Mouse (Mus musculus): ENCODE data around the gene Med23.

Med23 gene

DNA sequence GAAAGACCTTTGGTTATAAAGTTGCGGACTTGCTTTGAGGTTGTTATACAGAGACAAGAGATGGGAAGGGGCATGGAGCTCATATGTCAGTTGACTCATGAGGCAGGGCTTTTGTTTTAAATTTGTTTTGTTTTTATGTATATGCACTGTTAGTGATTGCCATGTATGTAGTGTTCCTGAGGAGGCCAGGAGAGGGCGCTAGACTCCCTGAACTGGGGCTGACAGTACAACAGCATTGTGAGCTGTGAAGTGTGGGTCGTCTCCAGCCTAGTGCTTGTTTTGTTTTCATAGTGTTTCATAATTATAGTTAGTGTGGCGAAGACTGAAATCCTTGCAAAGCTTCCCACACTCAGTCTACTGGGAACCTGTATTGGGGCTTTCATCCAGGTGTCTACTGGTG, 3.8 kb downstream of the Med23 start:
- DNase-seq (ENCODE audit: extremely low read depth, low read depth) = no peak

DNA sequence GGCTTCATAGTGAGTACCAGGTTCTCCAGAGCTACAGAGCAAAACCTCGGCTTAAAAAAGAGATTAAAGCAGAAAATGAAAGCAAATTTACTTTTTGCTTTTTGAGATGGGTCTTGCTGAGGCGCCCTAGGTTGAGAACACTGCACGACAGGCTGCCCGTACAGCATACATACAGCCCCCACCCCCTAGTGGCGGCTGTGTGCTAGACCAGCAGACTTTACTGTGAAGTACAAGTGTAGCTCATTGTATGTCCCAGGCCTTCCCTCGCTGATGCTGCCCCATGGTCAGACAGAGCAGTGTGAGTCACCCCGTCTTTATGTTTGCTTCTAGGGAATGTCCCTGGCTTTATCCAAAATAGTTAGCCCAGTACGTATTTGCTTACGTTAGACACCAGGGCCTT, 16.2 kb downstream of the Med23 start:
- no peak for DNase-seq (ENCODE audit: extremely low read depth, low read depth)

DNA sequence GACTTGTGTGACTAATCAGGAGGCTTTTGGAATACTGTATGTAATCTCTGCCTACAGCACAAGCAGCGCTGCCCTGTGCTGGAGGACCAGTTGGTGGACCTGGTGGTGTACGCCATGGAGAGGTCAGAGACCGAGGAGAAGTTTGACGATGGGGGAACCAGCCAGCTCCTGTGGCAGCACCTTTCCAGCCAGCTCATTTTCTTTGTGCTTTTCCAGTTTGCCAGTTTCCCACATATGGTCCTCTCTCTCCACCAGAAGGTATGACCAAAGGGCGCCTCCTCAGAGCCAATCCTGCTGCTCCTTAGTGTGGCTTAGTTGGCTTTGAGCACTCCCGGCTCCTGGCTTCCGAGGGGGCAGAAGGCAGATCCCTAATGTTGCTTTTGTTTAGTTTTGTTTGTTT, 18.6 kb downstream of the Med23 start:
- DNase-seq (ENCODE audit: extremely low read depth, low read depth) = no peak

DNA sequence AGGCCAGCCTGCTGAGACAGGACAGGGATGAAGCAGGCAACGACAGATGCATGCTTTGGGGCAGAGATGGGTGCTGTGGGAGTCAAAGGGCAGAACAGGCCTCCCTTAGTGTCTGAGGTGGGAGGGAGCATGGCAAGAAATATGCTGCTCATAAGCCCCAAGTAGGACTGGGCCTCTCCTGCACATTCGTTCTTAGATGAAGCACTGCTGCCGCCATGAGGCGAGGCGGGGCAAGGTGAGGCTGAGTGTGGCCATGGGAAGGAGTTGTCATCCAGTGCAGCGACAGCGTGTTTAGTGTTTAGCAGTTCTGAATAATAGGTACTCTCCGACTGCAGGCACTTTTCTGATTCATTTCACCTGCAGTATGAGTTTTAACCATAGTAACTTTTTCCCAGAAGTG, 26.1 kb downstream of the Med23 start:
- no peak for DNase-seq (ENCODE audit: extremely low read depth, low read depth)

DNA sequence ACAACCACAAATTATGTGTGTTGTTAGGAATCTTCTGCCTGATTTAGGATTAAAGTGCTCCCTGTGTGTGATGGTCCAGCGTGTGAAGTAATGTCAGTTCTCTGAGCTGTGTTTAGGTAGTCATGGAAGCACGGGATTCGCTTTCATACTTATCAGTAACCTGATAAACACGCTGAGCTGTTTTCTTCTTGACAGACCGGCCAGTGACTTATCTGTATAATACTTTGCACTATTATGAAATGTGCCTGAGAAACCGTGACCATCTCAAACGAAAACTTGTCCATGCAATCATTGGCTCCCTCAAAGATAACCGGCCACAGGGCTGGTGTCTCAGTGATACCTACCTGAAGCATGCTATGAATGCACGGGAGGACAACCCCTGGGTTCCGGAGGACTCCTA, 35.8 kb downstream of the Med23 start:
- no peak for DNase-seq (ENCODE audit: extremely low read depth, low read depth)

DNA sequence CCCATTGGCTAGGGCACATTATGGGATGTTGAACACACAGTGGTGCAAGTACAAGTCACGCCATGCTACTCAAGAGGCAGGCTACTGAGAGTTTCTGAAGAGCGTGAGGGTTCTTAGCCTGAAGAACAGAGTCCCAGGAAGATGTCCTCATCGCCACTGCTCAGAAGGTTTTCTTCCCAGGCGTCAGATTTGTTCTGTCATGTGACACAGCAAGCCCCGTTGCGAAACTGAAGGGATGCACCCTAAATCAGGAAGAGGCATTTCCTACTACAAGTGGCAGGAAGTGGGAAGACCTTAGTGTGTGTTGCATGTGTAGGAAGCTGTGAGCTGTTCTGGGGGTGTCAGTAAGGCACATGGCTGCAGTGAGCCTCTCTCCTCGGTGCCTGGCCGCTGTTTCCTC, 41.4 kb downstream of the Med23 start:
- DNase-seq (ENCODE audit: extremely low read depth, low read depth) = no peak

DNA sequence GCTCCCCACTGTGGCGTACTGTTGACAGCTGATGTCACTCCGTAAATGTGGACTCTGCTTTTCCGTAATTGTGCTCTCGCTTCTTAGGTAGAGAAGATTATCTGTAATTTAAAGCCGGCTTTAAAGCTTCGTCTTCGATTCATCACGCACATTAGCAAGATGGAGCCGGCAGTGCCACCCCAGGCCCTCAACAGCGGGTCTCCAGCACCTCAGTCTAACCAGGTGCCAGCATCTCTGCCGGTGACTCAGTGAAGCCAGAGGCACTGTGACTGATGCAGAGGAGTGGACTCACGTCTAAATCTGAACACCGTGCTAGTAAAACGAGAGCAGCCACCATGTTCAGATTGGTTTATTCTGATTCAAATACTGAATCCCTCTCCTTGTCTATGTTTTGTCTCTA, 42.8 kb downstream of the Med23 start:
- DNase-seq (ENCODE audit: extremely low read depth, low read depth) = no peak

DNA sequence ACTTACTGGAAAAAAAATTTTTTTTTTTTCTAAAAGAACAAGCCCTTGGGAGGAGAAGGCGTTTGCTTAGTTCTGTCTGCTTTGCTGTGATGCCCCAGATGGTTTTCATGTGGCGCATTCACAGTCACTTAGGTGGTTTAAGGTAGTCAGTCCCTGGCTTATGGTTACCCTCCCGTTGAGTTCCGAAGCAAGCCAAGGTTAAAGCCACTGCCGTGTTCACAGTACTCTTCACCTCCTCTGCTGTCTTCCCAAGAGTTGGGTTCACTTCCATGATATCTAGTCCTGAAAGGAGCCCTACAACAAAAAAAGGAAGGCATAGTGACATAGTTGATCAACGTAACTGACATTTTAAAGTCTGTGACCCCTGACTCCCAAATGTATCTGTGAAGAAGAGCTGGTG, 45.7 kb downstream of the Med23 start:
- DNase-seq (ENCODE audit: extremely low read depth, low read depth) = no peak

DNA sequence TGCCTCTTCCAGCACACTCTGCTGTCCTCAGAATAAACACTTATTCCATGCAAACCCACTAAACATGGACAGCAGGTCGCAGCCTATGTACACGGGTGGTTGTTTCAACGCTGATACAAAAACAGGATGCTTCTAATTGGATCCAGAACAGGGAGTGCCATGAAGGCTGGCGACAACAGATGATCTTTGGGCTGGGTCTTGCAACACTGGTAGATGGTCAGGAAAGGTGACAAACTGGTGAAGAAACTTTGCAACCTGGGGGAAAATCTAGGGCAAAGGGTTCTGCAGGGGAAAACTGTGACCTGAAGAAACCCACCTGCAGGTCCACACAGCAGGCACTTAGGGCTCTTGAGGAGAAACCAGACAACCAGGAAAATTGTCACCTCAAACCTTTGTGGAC, 53.2 kb downstream of the Med23 start:
- no peak for DNase-seq (ENCODE audit: extremely low read depth, low read depth)

DNA sequence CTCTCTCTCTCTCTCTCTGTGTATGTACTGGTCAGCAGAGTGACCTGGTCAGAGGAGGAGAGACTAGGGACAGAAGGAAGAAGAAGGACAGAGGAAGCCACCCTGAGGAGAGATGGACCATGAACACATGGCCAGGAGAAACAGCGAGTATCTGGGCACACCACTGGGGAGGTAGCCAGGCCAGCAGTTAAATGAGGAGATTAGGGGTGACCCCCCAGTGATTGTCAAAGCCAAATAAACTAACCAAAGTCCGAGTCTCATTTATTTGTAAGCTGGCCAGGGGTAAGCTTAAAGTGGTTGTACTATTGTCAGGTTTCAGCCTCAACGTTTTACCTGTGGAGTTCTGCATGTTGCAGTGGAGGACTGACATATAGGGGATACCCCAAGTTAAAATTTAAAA, 54.5 kb downstream of the Med23 start:
- no peak for DNase-seq (ENCODE audit: extremely low read depth, low read depth)

DNA sequence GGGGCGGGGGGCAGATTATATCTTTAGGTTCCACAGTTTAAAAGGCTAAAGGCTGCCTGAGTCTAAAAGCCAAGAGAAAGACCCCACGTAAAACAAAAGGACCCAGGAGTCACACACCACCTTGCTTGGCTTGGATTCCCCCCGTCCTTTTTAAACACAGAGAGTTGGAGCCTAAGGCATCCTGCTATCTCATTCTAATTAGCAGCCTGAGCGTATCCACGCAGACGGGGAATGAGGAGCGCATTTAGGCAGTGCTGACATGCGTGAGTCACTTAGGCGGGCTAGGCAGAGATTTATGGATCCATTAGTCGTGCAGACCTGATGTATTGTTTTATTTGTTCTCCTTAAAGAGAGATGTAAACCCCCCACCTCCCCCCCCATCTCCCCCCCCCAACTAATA, 56.6 kb downstream of the Med23 start:
- no peak for DNase-seq (ENCODE audit: extremely low read depth, low read depth)

DNA sequence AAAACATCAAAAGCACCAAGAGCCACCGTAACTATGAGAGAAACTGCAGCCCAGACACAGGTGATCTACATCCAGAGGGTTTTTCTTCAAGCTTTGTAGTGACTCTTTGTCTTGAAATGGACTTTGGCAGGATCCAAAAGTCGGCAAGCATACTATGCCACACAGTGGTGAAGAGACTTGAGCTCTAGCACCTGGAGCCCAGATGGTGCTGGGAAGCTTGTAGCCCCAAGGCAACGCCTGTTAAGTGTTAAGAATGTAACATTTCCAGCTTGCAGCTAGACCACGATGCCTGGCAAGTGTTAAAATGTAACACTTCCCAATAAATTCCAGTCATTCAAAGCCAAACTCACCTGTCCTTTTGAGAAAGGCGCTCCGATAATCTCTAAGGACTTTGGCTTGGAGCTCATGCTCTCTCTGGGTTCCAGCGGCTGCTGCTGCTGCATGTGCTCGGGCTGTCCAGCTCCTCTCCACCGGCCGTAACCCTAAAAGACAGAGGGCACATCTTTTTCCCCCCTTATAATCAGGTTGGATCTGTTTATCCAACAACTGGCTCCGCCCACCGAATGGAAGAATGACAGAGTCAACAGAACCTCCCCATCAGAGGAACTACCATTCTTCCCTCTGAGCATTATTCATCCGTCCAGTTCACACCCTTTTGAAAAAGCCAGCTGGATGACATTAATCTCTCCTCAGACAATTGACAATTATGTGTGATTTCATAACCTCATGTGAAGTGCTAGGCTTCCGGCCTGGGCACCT, 57.4 kb downstream of the Med23 start, which contains the start of gene Arg1:
Gene Arg1, minus strand, starts transcription at position 523 of the 759 bp plus-strand sequence.
- no peak for DNase-seq (ENCODE audit: extremely low read depth, low read depth)

DNA sequence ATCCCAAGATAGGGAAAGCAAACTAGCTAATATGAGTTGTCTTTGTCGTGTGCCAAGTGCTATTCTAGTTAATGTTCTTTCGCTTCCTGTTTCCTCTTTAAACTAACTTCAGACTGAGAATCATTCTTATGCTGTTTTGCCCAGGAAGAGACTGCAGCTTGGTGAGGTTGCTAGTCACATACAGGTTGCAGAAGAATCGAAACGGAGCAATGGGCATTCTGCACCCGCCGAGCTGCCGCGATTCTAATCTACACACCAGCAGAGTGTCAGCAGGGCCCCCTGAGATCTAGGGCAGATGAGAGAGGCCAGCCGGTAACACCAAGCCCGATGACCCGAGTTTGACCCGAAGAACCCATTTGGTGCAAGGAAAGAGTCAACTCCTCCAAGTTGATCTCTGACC, 58.3 kb downstream of the Med23 start:
- no peak for DNase-seq (ENCODE audit: extremely low read depth, low read depth)

DNA sequence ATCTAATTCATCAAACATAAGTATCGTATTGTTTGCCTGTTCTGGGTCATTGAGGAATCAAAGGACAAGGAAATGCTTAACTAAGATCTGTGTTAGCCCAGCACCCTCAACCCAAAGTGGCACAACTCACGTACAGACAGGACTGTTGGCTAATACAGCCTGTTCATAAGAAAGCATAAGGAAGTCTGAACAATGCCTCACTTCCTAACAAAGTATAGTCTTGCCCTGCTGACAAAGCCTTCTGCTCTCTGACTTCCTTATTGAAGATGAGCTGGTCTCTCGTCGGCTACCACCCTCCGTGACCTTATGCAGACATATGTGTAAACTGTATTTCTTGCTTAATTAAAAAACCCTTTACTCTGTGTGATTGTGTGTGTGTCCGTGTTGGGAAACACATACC, 60.4 kb downstream of the Med23 start:
- DNase-seq (ENCODE audit: extremely low read depth, low read depth) = no peak

DNA sequence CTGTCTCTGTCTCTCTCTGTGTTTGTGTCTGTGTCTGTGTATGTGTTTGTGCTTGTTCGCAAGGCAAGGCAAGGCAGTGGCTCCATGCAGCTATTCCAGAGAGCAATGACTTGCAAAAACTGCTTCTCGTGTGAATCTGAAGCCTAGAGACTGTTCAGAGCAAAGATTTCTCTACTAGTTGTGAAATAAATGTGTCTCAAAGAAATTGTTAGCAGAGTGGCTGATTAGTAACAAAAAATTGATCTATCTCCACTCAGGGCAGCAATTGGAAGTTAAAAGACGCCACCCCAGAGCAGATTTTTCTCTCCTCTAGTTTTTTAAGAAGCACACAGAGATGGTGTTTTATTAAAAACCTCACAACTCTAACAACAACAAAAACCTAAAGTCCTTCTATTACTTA, 78.1 kb downstream of the Med23 start:
- no peak for DNase-seq (ENCODE audit: extremely low read depth, low read depth)

DNA sequence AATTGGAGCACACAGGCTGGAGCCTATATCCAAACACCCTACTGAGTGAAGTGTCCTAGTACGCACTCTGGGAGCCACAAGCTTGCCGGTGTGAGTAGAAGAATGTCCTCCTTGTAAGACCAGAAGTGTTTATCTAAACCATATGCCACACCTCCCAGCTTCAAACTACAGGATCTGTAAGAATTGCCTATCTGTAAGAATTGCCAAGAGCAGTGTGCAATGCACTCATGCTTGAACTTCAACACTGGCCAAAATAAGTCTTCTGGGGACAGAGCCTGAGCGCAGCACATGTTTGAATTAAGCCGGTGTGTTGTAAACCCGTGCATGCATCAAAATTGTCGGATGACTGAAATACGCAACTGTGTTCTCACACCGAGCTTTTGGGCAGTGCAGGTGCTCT, 78.5 kb downstream of the Med23 start:
- no peak for DNase-seq (ENCODE audit: extremely low read depth, low read depth)

DNA sequence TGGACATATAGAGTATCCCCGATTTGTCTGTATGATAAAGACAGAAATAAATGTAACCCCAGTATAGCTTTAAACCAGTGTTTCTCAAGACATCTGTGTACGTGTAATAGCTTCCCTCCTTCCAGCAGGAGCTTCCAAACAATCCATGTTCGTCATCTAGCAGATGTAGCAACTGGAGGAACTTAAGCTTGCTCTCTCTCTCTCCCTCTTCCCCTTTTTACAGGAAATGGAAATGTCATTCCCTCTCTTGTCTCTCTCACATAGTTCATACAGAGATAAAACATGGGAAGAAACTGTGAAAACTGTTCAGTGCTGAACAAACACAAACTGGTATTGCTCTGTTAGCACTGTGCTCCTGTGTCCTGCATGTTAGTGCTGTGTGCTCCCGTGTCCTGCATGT, 80.4 kb downstream of the Med23 start:
- no peak for DNase-seq (ENCODE audit: extremely low read depth, low read depth)

DNA sequence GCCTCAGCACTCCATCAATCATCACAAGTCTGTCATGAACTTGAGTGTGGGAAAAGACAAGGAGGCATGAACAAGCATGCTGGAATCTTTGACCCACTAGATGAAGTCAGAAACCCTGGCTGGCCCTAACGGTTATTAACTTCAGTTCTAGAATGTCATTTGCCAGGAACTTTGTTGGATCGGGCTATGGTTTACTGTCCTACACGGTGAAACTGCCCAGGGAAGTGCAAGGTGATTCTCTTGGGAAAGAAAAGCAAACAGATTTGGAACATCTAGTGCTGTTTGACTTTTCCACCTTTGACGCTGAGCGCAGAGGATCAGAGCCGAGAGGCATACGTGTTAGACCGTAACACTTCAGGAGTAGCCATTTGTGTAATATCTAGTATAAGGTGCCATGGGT, 81.8 kb downstream of the Med23 start:
- DNase-seq (ENCODE audit: extremely low read depth, low read depth) = no peak

DNA sequence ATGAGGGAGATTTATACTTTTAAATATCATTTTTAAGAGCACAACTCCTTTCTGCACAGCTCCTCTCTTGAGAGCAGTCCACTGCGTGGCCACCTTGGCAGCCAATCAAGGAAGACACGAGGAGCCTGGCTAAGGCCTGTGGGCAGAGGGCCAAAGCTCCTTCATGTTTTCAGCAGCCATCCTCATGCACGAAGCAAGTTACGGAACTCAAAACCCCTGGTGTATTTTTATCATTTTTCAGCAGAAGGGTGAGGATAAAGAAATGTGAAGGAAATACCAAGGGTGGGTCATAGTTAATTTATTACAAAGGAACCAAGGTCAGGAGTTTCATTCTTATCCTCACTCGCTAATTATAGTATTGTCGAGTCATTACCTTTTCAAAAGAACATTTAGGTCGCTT, 82.8 kb downstream of the Med23 start:
- peak; percentile 47 for DNase-seq (ENCODE audit: extremely low read depth, low read depth)

DNA sequence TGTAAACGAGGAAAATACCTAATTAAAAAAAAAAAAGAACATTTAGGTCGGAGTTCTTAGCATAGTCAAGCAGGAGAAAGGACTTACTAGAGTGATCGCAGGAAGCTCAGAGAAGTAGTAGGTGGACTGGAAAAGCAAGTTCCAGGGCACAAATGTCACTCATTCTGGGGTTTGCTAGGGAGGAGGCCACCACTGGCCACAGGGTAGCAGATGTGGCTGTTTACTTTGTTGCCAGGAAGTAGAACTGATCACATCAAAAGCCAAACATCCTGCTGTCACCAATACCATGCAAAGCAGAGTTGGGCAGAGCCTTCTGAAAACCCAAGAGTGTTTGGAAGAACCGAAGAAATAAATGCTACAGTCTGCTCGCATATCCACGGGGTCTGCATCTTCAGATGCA, 84.1 kb downstream of the Med23 start:
- no peak for DNase-seq (ENCODE audit: extremely low read depth, low read depth)

DNA sequence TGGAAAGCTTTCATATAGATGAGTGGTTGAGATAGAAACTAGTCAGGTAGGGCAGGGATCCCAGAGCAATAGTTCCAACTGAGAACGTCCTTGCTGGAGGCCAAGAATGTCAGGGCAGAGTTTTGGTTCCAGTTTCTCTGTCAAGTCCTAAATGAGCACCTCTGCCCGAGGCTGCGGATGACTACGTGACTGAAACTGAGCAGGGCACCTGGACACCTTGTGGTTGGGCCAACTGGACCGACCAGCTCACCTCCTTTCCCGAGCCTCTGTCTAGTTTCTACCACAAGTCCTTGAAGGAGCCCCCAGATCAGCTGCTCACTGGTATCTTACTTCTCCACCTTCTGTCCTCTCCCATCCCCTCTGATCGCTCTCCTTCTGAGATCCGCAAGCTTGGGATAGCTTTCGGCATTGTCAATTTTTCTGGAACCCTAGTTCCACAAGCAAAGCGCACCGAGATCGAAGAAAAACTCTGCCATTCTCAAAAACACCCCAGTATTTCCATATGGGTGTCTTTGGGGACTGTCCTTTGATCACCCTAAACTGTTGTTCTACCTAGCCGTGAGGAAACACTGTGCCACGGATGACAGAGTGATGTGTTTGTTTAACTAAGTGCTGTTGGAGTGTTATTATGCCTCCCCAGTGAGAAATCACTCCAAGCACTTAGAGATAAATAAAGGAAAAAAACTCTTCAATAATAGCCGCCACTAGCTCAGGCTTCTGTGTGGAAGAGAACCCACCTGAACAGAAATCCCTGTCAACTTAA, 88.7 kb downstream of the Med23 start:
- DNase-seq (ENCODE audit: extremely low read depth, low read depth) = no peak

DNA sequence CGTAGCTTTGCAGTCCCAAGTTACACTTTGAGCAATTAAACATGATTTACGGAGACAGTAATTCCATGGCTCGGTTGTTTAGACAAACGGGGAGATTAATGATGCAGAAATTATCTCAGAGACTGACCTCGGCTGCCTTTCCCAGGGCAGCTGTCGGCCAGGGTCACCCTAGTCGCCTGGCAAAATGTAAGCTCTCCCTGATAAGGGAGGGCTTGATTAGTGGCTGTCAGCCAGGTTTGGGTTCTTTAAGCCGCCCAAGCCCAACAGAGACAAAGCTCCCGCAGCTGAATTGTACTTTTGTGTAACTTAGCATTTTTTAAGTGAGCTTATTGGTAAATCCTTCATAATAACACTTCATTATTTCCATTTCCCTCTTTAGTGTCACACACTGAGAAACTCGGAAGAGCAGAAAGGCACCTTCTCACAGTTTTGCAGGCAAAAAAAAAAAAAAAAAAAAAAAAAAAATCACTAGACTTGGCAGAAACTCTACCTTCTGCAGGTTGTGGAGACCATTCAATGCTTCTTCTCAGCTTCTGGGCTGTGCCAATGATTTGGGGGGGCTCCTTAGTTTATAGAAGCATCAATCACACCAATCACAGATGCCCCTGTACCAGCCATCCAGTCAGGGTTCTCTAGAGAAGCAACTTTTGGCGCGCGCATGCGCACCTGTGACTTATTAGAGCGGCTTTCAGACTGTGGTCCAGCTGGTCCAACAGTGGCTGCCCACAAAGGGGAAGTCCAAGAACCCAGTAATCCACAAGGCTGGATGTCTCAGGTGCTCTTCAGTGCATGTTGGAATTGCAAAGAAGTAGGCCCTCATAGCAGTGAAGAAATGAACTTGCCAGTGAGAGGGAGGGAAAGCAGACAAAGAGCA, 89.5 kb downstream of the Med23 start:
- no peak for DNase-seq (ENCODE audit: extremely low read depth, low read depth)
